Comparison of ENCODE assay signal across 8 mouse cellular contexts in the genomic region with DNA sequence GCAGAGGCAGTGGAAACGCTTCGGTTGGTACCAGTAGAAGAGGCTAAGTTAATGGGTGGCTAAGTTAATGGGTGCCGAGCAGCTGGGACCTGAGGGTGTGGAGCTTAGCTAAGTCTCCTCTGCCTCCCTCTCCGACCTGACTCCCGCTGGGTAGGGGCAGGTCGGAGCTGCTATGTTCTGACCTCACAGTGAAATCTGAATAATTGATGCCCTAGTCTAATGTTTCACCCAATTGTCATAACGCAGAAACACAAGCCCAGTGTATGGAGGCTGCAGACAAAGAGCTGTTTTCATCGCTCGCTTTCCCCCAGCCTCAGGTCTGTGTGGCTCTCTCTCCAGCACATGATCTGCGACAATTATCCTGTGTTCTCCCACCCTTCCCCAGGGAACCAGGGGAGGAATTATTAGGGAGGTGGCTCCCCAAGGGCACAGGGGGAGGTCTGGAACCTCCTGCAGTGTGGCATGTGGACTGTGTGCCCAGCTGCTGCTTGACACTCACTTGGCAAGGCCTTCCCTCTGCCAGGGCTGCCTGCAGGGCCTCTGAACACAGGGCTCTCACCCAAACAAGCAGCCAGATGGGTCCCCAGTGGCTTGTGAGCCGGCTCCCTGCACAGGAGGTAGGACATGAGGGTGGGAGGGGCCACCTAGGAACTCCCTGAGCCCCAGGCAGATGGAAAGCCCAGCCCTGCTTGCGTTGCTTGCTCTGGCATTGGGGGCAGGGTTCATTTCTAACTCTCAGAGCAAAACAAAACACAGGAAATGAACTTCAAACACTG. TPM values are rescaled to one million over a fixed set of nuclear protein-coding genes. Genes with fewer than 3 reads are reported as not detected.
A peak's percentile ranks its signal among the peaks of the same experiment; 100 is the strongest.
DNase-seq lines count a peak whose midpoint lies in the region; ATAC-seq and TF ChIP-seq lines count a peak whose summit lies in the region.

No protein-coding gene starts in this region.

- intact Hi-C loops in left cerebral cortex, postnatal 4 days (cut with DNase I): no loop called here

- H3K4me1 ChIP-seq in forebrain, postnatal 0 days (ENCODE audit: insufficient read depth): peaks cover 14% of the 10 kb centered on the region
- H3K4me1 ChIP-seq in midbrain, postnatal 0 days (ENCODE audit: insufficient read depth, low read length): peaks cover 9% of the 10 kb centered on the region

- H3K27ac ChIP-seq in forebrain, postnatal 0 days (ENCODE audit: low read depth, low read length): peak overlapping the region; percentile 84
- peak overlapping the region; percentile 79 for H3K27ac ChIP-seq in midbrain, postnatal 0 days (ENCODE audit: low read depth, low read length)

- 11% methylated on average over 12 of the region's 12 CpGs for WGBS in forebrain, postnatal 0 days
- whole genome bisulfite sequencing in midbrain, postnatal 0 days: 18% methylated on average over 12 of the region's 12 CpGs

- no peaks in the 10 kb centered on the region for H3K9me3 ChIP-seq in forebrain, postnatal 0 days (ENCODE audit: low read length)
- no peaks in the 10 kb centered on the region for H3K9me3 ChIP-seq in midbrain, postnatal 0 days (ENCODE audit: low read length)

- H3K27me3 ChIP-seq in forebrain, postnatal 0 days (ENCODE audit: insufficient read depth, low read length): no peaks in the 10 kb centered on the region
- no peaks in the 10 kb centered on the region for H3K27me3 ChIP-seq in midbrain, postnatal 0 days (ENCODE audit: insufficient read depth, low read length)

- peak; percentile 42 to 74 for DNase-seq in adrenal gland, adult (ENCODE audit: inconsistent age in 2 of 2, low spot score in 1 of 2)
- DNase-seq in adrenal gland, adult 18-20 months (ENCODE audit: low spot score in 2 of 2): no peak
- DNase-seq in brain, embryonic 18.5 days (ENCODE audit: low read depth, low spot score): peak; percentile 37
- DNase-seq in forebrain, postnatal 0 days: peak; percentile 81
- DNase-seq in kidney, adult 9 months: peak; percentile 88
- DNase-seq in left cerebral cortex, postnatal 4 days: peak; percentile 63
- DNase-seq in midbrain, postnatal 0 days (ENCODE audit: low spot score): peak; percentile 51
- DNase-seq in thymus, postnatal 0 days (ENCODE audit: low spot score): peak; percentile 92

- H3K4me2 ChIP-seq in forebrain, postnatal 0 days (ENCODE audit: low read depth): peak overlapping the region; percentile 17; the same call in 1 of the 2 replicates
- no peak overlapping the region for H3K4me2 ChIP-seq in midbrain, postnatal 0 days (ENCODE audit: low read depth, low read length, poor library complexity, severe bottlenecking)

- H3K9ac ChIP-seq in forebrain, postnatal 0 days: peak overlapping the region; percentile 41; the same call in 1 of the 2 replicates
- H3K9ac ChIP-seq in midbrain, postnatal 0 days (replicated peaks; ENCODE audit: low read length, poor library complexity, severe bottlenecking): peak overlapping the region; percentile 50; the same call in 1 of the 2 replicates

- TF ChIP-seq CTCF in forebrain, postnatal 0 days (IDR thresholded peaks at IDR 0.05; ENCODE audit: low read depth): 0 out of 2 replicates have a peak, but pooled peaks have one; percentile 3
- no peak for TF ChIP-seq CTCF in midbrain, postnatal 0 days (IDR thresholded peaks at IDR 0.05)

- ATAC-seq in forebrain, postnatal 0 days: peak; percentile 94
- ATAC-seq in midbrain, postnatal 0 days (ENCODE audit: low FRiP score): peak; percentile 82

- no peaks in the 10 kb centered on the region for H3K36me3 ChIP-seq in forebrain, postnatal 0 days (ENCODE audit: insufficient read depth)
- H3K36me3 ChIP-seq in midbrain, postnatal 0 days (ENCODE audit: insufficient read depth, low read length): no peaks in the 10 kb centered on the region

- H3K4me3 ChIP-seq in forebrain, postnatal 0 days (ENCODE audit: low read depth, low read length): no peak overlapping the region
- H3K4me3 ChIP-seq in midbrain, postnatal 0 days (ENCODE audit: low read depth, low read length): no peak overlapping the region

RNA-seq across cellular contexts. Expression of a gene that starts 47.9 kb away (rescaled TPM):
- 10 to 100 TPM; 52.5 to 58.4 TPM for total RNA-seq in adrenal gland, adult 18-20 months (2021)
- 25.5 and 32.0 TPM in 2 replicates for total RNA-seq in forebrain, postnatal 0 days (2014; rRNA removed)
- 24.8 and 32.0 TPM in 2 replicates for polyA plus RNA-seq in forebrain, postnatal 0 days (2015; fragmentation: Nextera tagmentation; extraction: Ambion mirVana)
- total RNA-seq in left cerebral cortex, postnatal 4 days (2021): 10 to 100 TPM; 72.3 to 73.5 TPM
- 26.6 and 26.7 TPM in 2 replicates for total RNA-seq in midbrain, postnatal 0 days (2014; rRNA removed)
- 19.7 and 21.5 TPM in 2 replicates for polyA plus RNA-seq in midbrain, postnatal 0 days (2015; fragmentation: Nextera tagmentation; extraction: Ambion mirVana)
- 95.1 and 134 TPM in 2 replicates for polyA plus RNA-seq in thymus, postnatal 0 days (2015; fragmentation: Nextera tagmentation; extraction: Ambion mirVana)

Comparison
In these comparisons a context has a peak if more than half of its experiments do, and no peak if none do; other contexts are left out.
1. DNase-seq: peak in adrenal gland, adult (2 of 2), brain, embryonic 18.5 days (single experiment), forebrain, postnatal 0 days (single experiment), kidney, adult 9 months (single experiment), left cerebral cortex, postnatal 4 days (single experiment), midbrain, postnatal 0 days (single experiment) and thymus, postnatal 0 days (single experiment); none in adrenal gland, adult 18-20 months (0 of 2).